Mouse (Mus musculus) kidney, embryonic 16.5 days (tissue): ENCODE measurements around the gene Iqgap2. TPM values are rescaled to one million over a fixed set of nuclear protein-coding genes. Genes with fewer than 3 reads are reported as not detected.

Experiments
- ATAC-seq: fragments of 200-750 bp; cut with Nextera tagmentation; 2 replicates; pipeline ENCODE4 v1.8.0; 2017; ENCODE audit warnings: moderate TSS enrichment; ENCODE audit not compliant: low FRiP score, low TSS enrichment
- H3K27ac ChIP-seq: fragments of 300-500 bp; sonication (generic); 2 replicates; pipeline ENCODE4 v1.5.1; 2014; ENCODE audit warnings: low read length
- H3K27me3 ChIP-seq: fragments of 300-500 bp; sonication (generic); 2 replicates; pipeline ENCODE4 v1.6.1; 2014; ENCODE audit warnings: low read length, control low read depth, mixed read lengths; ENCODE audit not compliant: insufficient read depth
- H3K36me3 ChIP-seq: fragments of 300-500 bp; sonication (generic); 2 replicates; pipeline ENCODE4 v1.6.1; 2014; ENCODE audit warnings: low read length, control low read depth, mixed read lengths; ENCODE audit not compliant: insufficient read depth
- H3K4me1 ChIP-seq: fragments of 300-500 bp; sonication (generic); 2 replicates; pipeline ENCODE4 v1.6.1; 2014; ENCODE audit warnings: low read length, control low read depth, mixed read lengths; ENCODE audit not compliant: insufficient read depth
- H3K4me2 ChIP-seq: fragments of 300-500 bp; sonication (generic); replicated peaks from 2 replicates; pipeline ENCODE4 v1.6.1; 2014; ENCODE audit warnings: low read depth, low read length
- H3K4me3 ChIP-seq: fragments of 300-500 bp; sonication (generic); 2 replicates; pipeline ENCODE4 v1.5.1; 2014; ENCODE audit warnings: mild to moderate bottlenecking, low read length
- H3K9ac ChIP-seq: fragments of 300-500 bp; sonication (generic); replicated peaks from 2 replicates; pipeline ENCODE4 v1.6.1; 2014; ENCODE audit warnings: low read length
- H3K9me3 ChIP-seq: fragments of 300-500 bp; sonication (generic); 2 replicates; pipeline ENCODE4 v1.6.1; 2016; ENCODE audit warnings: low read length, control low read depth
- WGBS: fragments of 180-500 bp; shearing (Covaris S2); extraction: QIAGEN DNeasy Blood & Tissue Kit; methylation state at CpG from one replicate; pipeline ENCODE4 v1.1.7; 2014; 5-methylcytosine and 5-hydroxymethylcytosine counted together
- polyA plus RNA-seq: library from polyadenylated mRNA; unstranded; fragments of >200 nt; fragmentation: Nextera tagmentation; extraction: Ambion mirVana; gene quantifications from 2 replicates; pipeline ENCODE4 v1.2.1, GENCODE M21; 2015

The Iqgap2 gene
- polyA plus RNA-seq, 1 experiment from 2014 or later = 10.5 TPM

DNA sequence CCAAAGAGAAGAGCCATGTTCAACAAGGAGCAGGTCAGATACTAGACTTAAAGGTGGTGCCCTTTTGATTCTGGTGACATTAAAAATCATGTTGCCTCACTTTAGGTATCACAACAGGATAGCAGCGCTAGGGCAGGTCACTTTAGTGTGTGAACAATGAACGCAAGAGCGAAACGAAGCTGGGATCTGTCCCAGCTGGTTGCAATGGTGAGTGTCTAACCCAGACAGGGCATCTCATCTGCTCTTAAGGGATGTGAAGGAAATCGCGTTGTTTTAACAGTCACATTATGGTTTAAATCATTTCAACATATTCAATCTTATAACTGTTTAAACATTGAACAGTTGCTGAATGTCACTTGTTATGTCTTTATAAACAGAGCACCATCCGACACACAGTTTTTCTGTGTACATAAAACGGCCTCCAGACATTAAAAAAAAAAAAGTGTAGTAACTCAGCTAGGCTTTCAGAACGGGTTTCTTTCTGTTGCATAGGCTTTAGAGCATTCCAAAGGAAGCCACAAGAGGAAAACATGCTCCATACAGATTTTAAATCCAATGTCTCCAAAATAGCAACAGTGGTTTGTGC, 148.7 kb downstream of the Iqgap2 start:
- Histone ChIP-seq H3K36me3 (no peaks in the 10 kb centered on the region), H3K9ac (no peak overlapping the region), H3K4me1 (peaks cover 3% of the 10 kb centered on the region), H3K27ac (peak overlapping the region; percentile 10; the same call in 1 of the 2 replicates), H3K9me3 (no peaks in the 10 kb centered on the region), H3K27me3 (no peaks in the 10 kb centered on the region), H3K4me3 (no peak overlapping the region), H3K4me2 (no peak overlapping the region)
- ATAC-seq = peak; percentile 41; the same call in 1 of the 2 replicates
- 64% methylated on average over 9 of the region's 9 CpGs for WGBS

DNA sequence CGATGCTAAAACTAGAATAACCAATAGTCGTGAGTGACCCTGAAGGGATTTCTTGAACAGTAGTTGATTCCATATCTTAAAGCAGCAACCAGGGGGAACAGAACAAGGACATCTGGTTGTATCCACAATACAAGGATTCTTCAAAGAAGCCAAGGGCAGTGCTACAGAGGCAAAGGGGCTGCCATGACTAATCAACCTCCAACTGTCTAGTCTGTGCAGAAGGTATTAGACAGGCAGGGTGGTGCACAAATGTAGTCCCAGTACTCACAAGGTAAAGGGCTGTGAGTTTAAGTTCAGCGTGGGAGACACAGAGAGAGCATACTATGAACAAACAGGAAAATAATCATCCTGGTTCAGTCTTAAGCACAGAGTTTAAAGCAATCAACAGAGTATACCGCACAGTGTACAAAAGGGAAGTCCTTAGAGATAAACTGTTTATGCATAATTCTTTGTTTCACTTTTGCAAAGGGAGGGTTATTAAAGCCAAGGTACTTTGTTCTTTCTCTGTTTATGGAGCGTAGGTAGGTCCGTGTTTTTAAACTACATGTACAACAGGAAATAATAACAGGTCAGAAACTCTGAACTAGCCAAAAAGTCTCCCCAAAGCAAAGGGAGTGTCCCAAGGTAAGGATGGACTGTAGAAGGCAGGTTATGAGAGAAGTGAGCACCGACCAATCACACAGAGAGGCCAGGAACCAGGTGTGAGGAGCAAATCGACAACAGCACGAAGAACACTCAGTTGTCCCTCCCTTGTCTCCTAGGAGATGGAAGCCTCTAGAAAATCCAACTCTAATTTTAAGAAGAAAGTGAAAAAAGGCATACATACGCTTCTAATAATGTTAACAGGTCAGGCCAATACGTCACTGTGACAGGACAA, 149.7 kb downstream of the Iqgap2 start:
- Histone ChIP-seq H3K27ac (no peak overlapping the region), H3K9ac (no peak overlapping the region), H3K36me3 (no peaks in the 10 kb centered on the region), H3K27me3 (no peaks in the 10 kb centered on the region), H3K4me3 (no peak overlapping the region), H3K4me2 (no peak overlapping the region), H3K4me1 (peaks cover 3% of the 10 kb centered on the region), H3K9me3 (no peaks in the 10 kb centered on the region)
- ATAC-seq = no peak
- WGBS = 82% methylated on average over 11 of the region's 11 CpGs

DNA sequence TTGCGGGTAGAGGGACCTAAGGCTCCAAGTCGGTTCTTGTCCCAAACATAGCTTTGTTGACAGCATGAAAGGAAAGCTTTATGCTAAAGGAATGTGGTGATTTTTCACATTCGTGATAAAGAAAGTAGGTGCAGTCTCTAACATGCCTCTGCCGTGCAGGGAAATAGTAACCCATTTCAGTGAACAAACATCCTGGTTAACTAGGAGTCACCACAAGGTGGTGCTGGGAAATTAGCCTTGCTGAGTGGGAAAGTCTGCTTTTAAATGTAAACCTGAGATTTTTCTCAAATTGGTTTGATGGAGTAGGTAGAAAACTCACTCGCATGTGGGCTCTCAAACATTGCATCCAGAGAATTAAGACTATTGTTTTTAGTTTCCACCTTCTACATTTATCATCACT, 152.1 kb downstream of the Iqgap2 start:
- no peak overlapping the region for H3K27ac ChIP-seq
- 69% methylated on average over 5 of the region's 5 CpGs for WGBS

DNA sequence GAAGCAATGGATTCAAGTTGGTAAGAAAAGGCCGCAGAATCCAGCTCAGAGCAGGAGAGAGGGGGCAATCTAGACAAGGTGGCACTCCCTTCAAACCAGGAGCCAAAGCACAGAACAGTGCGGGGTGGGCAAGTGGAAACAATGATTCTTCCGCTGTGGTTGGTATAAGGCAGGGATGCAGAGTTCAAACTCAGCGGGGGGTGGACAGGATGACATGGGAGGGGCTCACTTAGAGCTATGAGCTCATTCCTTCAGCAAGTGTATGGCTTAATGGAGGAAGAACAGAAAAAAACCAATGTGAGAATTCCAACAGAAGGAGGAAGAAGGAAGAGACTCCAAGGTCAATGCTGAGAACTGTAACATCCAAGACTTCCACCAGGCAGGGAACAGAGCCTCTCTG, 161.2 kb downstream of the Iqgap2 start:
- H3K9ac ChIP-seq = no peak overlapping the region
- no peak overlapping the region for H3K4me3 ChIP-seq
- WGBS = 91% methylated on average over 4 of the region's 4 CpGs
- no peaks in the 10 kb centered on the region for H3K9me3 ChIP-seq
- no peak for ATAC-seq
- no peaks in the 10 kb centered on the region for H3K36me3 ChIP-seq
- no peak overlapping the region for H3K4me2 ChIP-seq
- H3K4me1 ChIP-seq = no peaks in the 10 kb centered on the region
- H3K27me3 ChIP-seq = no peaks in the 10 kb centered on the region
- no peak overlapping the region for H3K27ac ChIP-seq

More for the DNA sequence above, 152.1 kb downstream of the Iqgap2 start:
- Histone ChIP-seq H3K4me2 (no peak overlapping the region), H3K9ac (no peak overlapping the region), H3K9me3 (no peaks in the 10 kb centered on the region), H3K36me3 (no peaks in the 10 kb centered on the region), H3K27me3 (no peaks in the 10 kb centered on the region), H3K4me3 (no peak overlapping the region), H3K4me1 (peaks cover 3% of the 10 kb centered on the region)
- no peak for ATAC-seq

DNA sequence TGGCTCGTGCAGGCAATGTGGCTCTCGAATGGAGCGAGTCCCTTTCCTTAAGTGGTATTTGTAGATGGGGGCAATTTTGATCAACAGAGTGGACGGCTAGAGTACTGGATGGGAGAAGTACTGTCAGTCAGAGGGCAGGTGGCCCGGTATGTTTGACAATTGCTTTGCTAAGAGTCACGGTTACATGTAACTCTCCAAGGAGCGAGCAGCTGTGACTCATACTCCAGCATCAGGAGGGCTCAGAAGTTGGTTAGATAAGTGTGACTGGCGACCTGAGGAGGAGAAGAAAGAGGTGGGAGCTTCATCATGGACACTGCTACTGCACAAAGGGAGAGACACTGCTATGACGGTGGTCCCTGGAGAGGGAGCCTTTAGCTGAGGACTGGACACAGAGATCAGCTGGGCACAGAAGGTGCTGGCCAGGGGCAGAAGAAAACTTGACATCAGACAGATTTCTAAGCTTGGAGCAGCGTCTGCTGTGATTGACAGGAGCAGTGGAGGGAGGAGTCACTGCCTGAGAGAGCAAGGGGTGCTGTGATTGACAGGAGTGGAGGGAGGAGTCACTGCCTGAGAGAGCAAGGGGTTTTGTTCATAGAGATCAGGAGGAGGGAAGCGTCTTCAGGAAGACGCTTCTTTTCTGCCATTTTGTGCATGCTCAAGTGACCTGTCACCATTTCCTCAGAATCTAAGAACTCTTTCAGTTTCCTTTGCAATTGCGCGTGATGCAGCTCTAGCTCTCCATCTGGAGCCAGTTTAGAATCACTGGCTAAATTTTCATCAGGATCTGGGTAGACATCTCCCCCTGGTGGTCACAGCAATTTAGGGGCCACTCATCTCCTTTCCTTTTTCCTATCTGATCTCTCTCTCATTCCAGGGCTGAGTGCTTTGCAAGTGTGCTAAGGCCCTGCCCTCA, 172.1 kb downstream of the Iqgap2 start:
- peak overlapping the region; percentile 34 for H3K4me3 ChIP-seq
- no peaks in the 10 kb centered on the region for H3K27me3 ChIP-seq
- peak; percentile 71 for ATAC-seq
- no peak overlapping the region for H3K27ac ChIP-seq
- WGBS = 54% methylated on average over 14 of the region's 14 CpGs
- no peak overlapping the region for H3K9ac ChIP-seq
- no peaks in the 10 kb centered on the region for H3K36me3 ChIP-seq
- H3K4me2 ChIP-seq = peak overlapping the region; percentile 47
- no peaks in the 10 kb centered on the region for H3K9me3 ChIP-seq
- H3K4me1 ChIP-seq = peaks cover 3% of the 10 kb centered on the region; the same call in 1 of the 2 replicates

DNA sequence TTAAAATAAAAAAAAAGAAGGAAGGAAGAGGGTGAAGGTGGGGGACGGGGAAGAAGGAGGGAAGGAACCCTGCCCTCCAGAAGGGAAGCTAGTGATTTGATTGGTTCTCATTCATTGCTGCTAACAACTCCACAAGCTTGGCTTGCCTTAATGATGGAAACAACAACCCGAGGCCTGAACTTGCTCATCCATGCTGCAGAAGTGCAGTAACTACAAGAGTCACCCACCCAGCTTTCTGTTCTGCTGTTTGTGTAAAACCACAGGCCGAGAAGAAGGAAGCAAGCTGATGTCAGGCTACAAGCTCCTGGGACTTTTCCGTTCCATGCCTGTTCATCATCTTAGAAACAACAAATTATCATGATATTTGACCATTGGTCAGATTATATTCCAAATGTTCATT, 176.4 kb downstream of the Iqgap2 start:
- Histone ChIP-seq H3K4me2 (no peak overlapping the region), H3K27me3 (no peaks in the 10 kb centered on the region), H3K36me3 (no peaks in the 10 kb centered on the region), H3K4me3 (no peak overlapping the region), H3K9ac (no peak overlapping the region), H3K4me1 (peaks cover 3% of the 10 kb centered on the region; the same call in 1 of the 2 replicates), H3K9me3 (no peaks in the 10 kb centered on the region), H3K27ac (no peak overlapping the region)
- no peak for ATAC-seq
- 76% methylated on average over 4 of the region's 4 CpGs for WGBS

DNA sequence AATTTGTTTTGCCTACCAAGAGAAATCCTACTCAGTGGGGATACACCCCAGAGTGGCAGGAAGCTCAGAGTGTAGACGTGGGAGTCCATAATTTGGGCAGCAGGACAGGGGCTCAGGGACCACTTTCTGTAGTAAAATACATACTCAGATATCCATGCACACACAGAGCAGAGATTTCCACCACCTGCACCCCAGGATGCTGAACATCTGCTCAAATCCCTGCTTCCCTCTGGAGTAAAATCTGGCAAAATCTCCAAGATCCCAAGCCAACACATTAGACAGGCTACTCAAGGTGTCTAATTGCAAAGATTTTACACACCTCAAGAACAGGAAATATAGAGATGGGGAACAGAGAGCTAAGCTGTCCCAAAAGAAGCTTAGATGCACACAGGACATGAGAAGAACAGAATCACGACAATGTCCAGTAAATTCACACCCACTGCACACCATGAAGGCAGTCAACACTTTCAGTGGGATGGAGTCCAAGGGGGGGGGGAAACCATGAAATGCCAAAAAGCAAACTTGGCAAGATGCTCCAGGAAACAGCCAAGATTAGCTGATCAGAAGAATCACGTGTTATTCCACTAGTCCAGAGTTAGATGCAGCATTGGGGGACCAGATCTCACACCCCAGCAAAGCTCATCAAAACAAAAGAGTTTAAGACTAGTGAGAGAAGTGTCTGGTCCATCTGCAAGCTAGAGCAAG, 177.3 kb downstream of the Iqgap2 start:
- WGBS = 70% methylated on average over 3 of the region's 3 CpGs
- no peaks in the 10 kb centered on the region for H3K36me3 ChIP-seq
- no peak overlapping the region for H3K27ac ChIP-seq
- no peak overlapping the region for H3K4me2 ChIP-seq
- H3K4me3 ChIP-seq = no peak overlapping the region
- H3K9me3 ChIP-seq = no peaks in the 10 kb centered on the region
- no peaks in the 10 kb centered on the region for H3K4me1 ChIP-seq
- no peaks in the 10 kb centered on the region for H3K27me3 ChIP-seq
- H3K9ac ChIP-seq = no peak overlapping the region
- ATAC-seq = no peak

DNA sequence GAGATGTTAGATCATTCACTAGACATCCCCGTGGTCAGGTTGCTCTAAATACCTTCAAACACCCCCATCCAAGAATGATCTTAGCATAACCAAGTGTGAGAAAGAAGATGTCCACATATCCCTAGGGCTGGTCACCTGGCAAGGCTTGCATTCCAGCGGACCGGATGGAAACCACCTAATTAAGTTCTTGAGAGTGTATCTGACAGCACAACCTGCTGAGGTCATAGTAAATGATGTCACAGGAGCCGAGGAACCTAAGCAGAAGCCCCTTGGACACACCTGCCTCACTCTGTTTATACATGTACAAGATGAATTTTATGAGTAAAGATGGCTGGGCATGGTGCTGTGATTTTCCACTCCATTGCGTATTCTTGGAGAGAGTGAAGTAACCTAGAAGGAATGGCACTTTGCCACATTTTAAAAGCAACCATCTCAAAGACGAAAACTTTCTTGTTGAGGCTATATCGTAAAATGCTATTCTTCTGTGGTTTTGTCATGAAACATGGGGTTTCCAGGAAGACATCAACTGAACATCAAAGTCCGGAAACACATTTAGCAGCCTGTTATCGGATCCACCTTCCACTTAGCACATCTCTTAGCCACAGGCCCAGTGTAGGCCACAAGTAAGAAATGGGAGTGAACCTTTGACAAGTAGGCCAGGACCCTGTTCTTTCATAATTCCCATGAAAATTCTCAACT, 179.0 kb downstream of the Iqgap2 start:
- Histone ChIP-seq H3K9me3 (no peaks in the 10 kb centered on the region), H3K4me3 (no peak overlapping the region), H3K4me1 (no peaks in the 10 kb centered on the region), H3K27ac (no peak overlapping the region), H3K4me2 (no peak overlapping the region), H3K9ac (no peak overlapping the region), H3K27me3 (no peaks in the 10 kb centered on the region), H3K36me3 (no peaks in the 10 kb centered on the region)
- no peak for ATAC-seq
- 87% methylated on average over 9 of the region's 9 CpGs for WGBS

DNA sequence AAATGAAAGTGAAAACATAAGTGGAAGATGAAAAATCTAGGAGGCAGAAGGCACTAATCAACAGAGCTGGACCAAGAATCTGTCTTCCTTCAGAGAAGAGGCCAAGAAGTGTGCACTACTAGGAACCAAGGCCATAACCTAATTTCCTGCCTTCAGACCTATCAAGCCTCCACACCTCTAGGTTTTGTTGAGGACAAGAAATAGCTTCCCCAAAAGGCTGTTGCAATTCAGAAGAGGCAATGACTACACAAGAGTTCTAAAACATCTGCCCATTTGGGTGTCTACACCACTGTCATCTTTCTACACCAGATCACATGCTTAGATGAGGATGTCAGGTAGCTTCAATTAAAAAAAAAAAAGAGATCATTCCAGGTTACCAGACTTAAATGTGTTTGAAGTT, 179.7 kb downstream of the Iqgap2 start:
- ATAC-seq = no peak
- Histone ChIP-seq H3K4me3 (no peak overlapping the region), H3K4me2 (no peak overlapping the region), H3K36me3 (no peaks in the 10 kb centered on the region), H3K27me3 (no peaks in the 10 kb centered on the region), H3K9me3 (no peaks in the 10 kb centered on the region), H3K4me1 (no peaks in the 10 kb centered on the region), H3K27ac (no peak overlapping the region), H3K9ac (no peak overlapping the region)
